Mouse (Mus musculus) MEL (cell line): ENCODE measurements around the gene Zzef1. TPM values are rescaled to one million over a fixed set of nuclear protein-coding genes. Genes with fewer than 3 reads are reported as not detected.

Source experiments
- DNase-seq: peaks from one replicate; pipeline ENCODE4 v3.0.0; 2011; ENCODE audit warnings: low read depth, low spot score
- H3K27ac ChIP-seq: 2 replicates; pipeline ENCODE4 v1.5.1; 2012; ENCODE audit warnings: low read depth, mild to moderate bottlenecking, control low read depth, low read length, moderate library complexity; ENCODE audit not compliant: control insufficient read depth
- H3K27me3 ChIP-seq, 2 experiments: fragments of 150-350 bp in 1 of 2; sonication (generic) in 1 of 2; 2 replicates each; pipeline ENCODE4 v1.6.1; 2012; ENCODE audit warnings: low read length in 2 of 2, mild to moderate bottlenecking in 2 of 2, improper control_type of control experiment in 1 of 2, moderate library complexity in 1 of 2; ENCODE audit not compliant: insufficient read depth in 2 of 2, control insufficient read depth in 1 of 2
- H3K36me3 ChIP-seq, 2 experiments: 2 replicates each; pipeline ENCODE4 v1.6.1; 2012 to 2014; ENCODE audit warnings: low read length in 2 of 2, improper control_type of control experiment in 1 of 2, inconsistent platforms in 1 of 2, mild to moderate bottlenecking in 1 of 2; ENCODE audit not compliant: insufficient read depth in 2 of 2, control insufficient read depth in 1 of 2
- H3K4me1 ChIP-seq, 2 experiments: fragments of 150-350 bp in 1 of 2; sonication (generic) in 1 of 2; 2 replicates each; pipeline ENCODE4 v1.6.1; 2012; ENCODE audit warnings: low read length in 2 of 2, improper control_type of control experiment in 1 of 2, mild to moderate bottlenecking in 1 of 2; ENCODE audit not compliant: insufficient read depth in 2 of 2, control insufficient read depth in 1 of 2
- H3K4me3 ChIP-seq, 2 experiments: fragments of 150-350 bp in 1 of 2; sonication (generic) in 1 of 2; 2 replicates each; pipeline ENCODE4 v1.5.1; 2012; ENCODE audit warnings: low read depth in 2 of 2, low read length in 2 of 2, mild to moderate bottlenecking in 2 of 2, moderate library complexity in 2 of 2, control low read depth in 1 of 2, improper control_type of control experiment in 1 of 2; ENCODE audit not compliant: control insufficient read depth in 1 of 2, insufficient read depth in 1 of 2
- H3K79me2 ChIP-seq: 2 replicates; pipeline ENCODE4 v1.6.1; 2012; ENCODE audit warnings: mild to moderate bottlenecking, low read length, moderate library complexity; ENCODE audit not compliant: control insufficient read depth, poor library complexity, insufficient read depth
- H3K9ac ChIP-seq: 2 replicates; pipeline ENCODE4 v1.6.1; 2012; ENCODE audit warnings: low read depth, mild to moderate bottlenecking, control low read depth, low read length, moderate library complexity; ENCODE audit not compliant: control insufficient read depth, poor library complexity, severe bottlenecking
- H3K9me3 ChIP-seq: fragments of 150-350 bp; sonication (generic); replicated peaks from 2 replicates; pipeline ENCODE4 v1.6.1; 2012; ENCODE audit warnings: mild to moderate bottlenecking, low read length, improper control_type of control experiment, moderate library complexity; ENCODE audit not compliant: insufficient read depth
- CHD1 ChIP-seq: IDR thresholded peaks from 2 replicates; pipeline ENCODE4 v1.6.1; 2012; ENCODE audit warnings: low read depth, mild to moderate bottlenecking, inconsistent platforms, low read length, improper control_type of control experiment
- CHD2 ChIP-seq: IDR thresholded peaks from 2 replicates; pipeline ENCODE4 v1.6.1; 2011; ENCODE audit warnings: low read length, improper control_type of control experiment
- CTCF ChIP-seq, 3 experiments: IDR thresholded peaks in 2 of 3; conservative IDR thresholded peaks in 1 of 3; 2 replicates each; pipeline ENCODE4 v1.5.1; 2011 to 2012; ENCODE audit warnings: low read length in 3 of 3, low read depth in 2 of 3, mild to moderate bottlenecking in 2 of 3, improper control_type of control experiment in 1 of 3, inconsistent platforms in 1 of 3, mixed read lengths in 1 of 3, moderate library complexity in 1 of 3; ENCODE audit not compliant: control insufficient read depth in 1 of 3, insufficient read depth in 1 of 3, poor library complexity in 1 of 3, severe bottlenecking in 1 of 3
- ELF1 ChIP-seq: IDR thresholded peaks from 2 replicates; pipeline ENCODE4 v1.6.1; 2014; ENCODE audit warnings: low read depth, mild to moderate bottlenecking, inconsistent platforms, low read length, improper control_type of control experiment, moderate library complexity
- EP300 ChIP-seq, 2 experiments: IDR thresholded peaks; 2 replicates each; pipeline ENCODE4 v1.6.1; 2011; ENCODE audit warnings: improper control_type of control experiment in 2 of 2, low read length in 2 of 2, low read depth in 1 of 2, mild to moderate bottlenecking in 1 of 2
- ETS1 ChIP-seq: IDR thresholded peaks from 2 replicates; pipeline ENCODE4 v1.6.1; 2012; ENCODE audit warnings: low read depth, mild to moderate bottlenecking, inconsistent platforms, low read length, improper control_type of control experiment, moderate library complexity
- GABPA ChIP-seq: IDR thresholded peaks from 2 replicates; pipeline ENCODE4 v1.6.1; 2012; ENCODE audit warnings: low read depth, mild to moderate bottlenecking, inconsistent platforms, low read length, improper control_type of control experiment, moderate library complexity
- GATA1 ChIP-seq: IDR thresholded peaks from 2 replicates; pipeline ENCODE4 v1.6.1; 2011; ENCODE audit warnings: low read depth, low read length, improper control_type of control experiment
- HCFC1 ChIP-seq: IDR thresholded peaks from 2 replicates; pipeline ENCODE4 v1.6.1; 2012; ENCODE audit warnings: low read depth, mild to moderate bottlenecking, inconsistent platforms, low read length, improper control_type of control experiment, moderate library complexity
- JUND ChIP-seq: IDR thresholded peaks from 2 replicates; pipeline ENCODE4 v1.6.1; 2011; ENCODE audit warnings: low read depth, mild to moderate bottlenecking, improper control_type of control experiment, low read length
- KAT2A ChIP-seq: conservative IDR thresholded peaks from 2 replicates; pipeline ENCODE4 v1.6.1; 2012; ENCODE audit warnings: low read depth, low read length, improper control_type of control experiment, inconsistent platforms
- MAZ ChIP-seq: IDR thresholded peaks from 2 replicates; pipeline ENCODE4 v1.6.1; 2012; ENCODE audit warnings: low read depth, mild to moderate bottlenecking, inconsistent platforms, low read length, improper control_type of control experiment
- MYC ChIP-seq: IDR thresholded peaks from 2 replicates; pipeline ENCODE4 v1.6.1; 2011; ENCODE audit warnings: low read depth, mild to moderate bottlenecking, low read length, improper control_type of control experiment, moderate library complexity
- POLR2A ChIP-seq, 2 experiments: IDR thresholded peaks; 2 replicates each; pipeline ENCODE4 v1.6.1; 2011 to 2012; ENCODE audit warnings: low read length in 2 of 2, mild to moderate bottlenecking in 2 of 2, control low read depth in 1 of 2, improper control_type of control experiment in 1 of 2, low read depth in 1 of 2, moderate library complexity in 1 of 2; ENCODE audit not compliant: control insufficient read depth in 1 of 2, insufficient read depth in 1 of 2, poor library complexity in 1 of 2
- POLR2AphosphoS2 ChIP-seq: IDR thresholded peaks from 2 replicates; pipeline ENCODE4 v1.6.1; 2011; ENCODE audit warnings: low read length, improper control_type of control experiment
- POLR2AphosphoS5 ChIP-seq: IDR thresholded peaks from 2 replicates; pipeline ENCODE4 v1.6.1; 2012; ENCODE audit warnings: low read depth, borderline replicate concordance, mild to moderate bottlenecking, inconsistent platforms, low read length, moderate library complexity, mixed read lengths
- RCOR1 ChIP-seq: IDR thresholded peaks from 2 replicates; pipeline ENCODE4 v1.6.1; 2012; ENCODE audit warnings: low read depth, mild to moderate bottlenecking, inconsistent platforms, low read length, improper control_type of control experiment
- SIN3A ChIP-seq: IDR thresholded peaks from 2 replicates; pipeline ENCODE4 v1.6.1; 2012; ENCODE audit warnings: low read length, improper control_type of control experiment, inconsistent platforms
- TCF12 ChIP-seq: IDR thresholded peaks from 2 replicates; pipeline ENCODE4 v1.6.1; 2014; ENCODE audit warnings: low read depth, mild to moderate bottlenecking, inconsistent platforms, low read length, improper control_type of control experiment, moderate library complexity
- UBTF ChIP-seq: IDR thresholded peaks from 2 replicates; pipeline ENCODE4 v1.6.1; 2012; ENCODE audit warnings: low read depth, mild to moderate bottlenecking, inconsistent platforms, low read length, improper control_type of control experiment, moderate library complexity, borderline replicate concordance; ENCODE audit not compliant: insufficient read depth
- USF1 ChIP-seq: IDR thresholded peaks from 2 replicates; pipeline ENCODE4 v1.6.1; 2014; ENCODE audit warnings: low read depth, mild to moderate bottlenecking, inconsistent platforms, low read length, improper control_type of control experiment, moderate library complexity
- USF2 ChIP-seq, 2 experiments: IDR thresholded peaks; 2 replicates each; pipeline ENCODE4 v1.6.1; 2011 to 2012; ENCODE audit warnings: improper control_type of control experiment in 2 of 2, low read length in 2 of 2, borderline replicate concordance in 1 of 2, inconsistent platforms in 1 of 2, low read depth in 1 of 2, mild to moderate bottlenecking in 1 of 2; ENCODE audit not compliant: insufficient read depth in 1 of 2
- ZKSCAN1 ChIP-seq: IDR thresholded peaks from 2 replicates; pipeline ENCODE4 v1.6.1; 2012; ENCODE audit warnings: low read depth, mild to moderate bottlenecking, inconsistent platforms, low read length, improper control_type of control experiment, moderate library complexity
- ZMIZ1 ChIP-seq: IDR thresholded peaks from 2 replicates; pipeline ENCODE4 v1.6.1; 2012; ENCODE audit warnings: low read depth, mild to moderate bottlenecking, inconsistent platforms, low read length, improper control_type of control experiment, moderate library complexity
- polyA plus RNA-seq, 2 experiments: library from polyadenylated mRNA; stranded (reverse) in 1 of 2; unstranded in 1 of 2; fragments of >175 nt in 1 of 2; fragments of >200 nt in 1 of 2; gene quantifications; 2 replicates each; pipeline versions ENCODE4 v1.2.1 to v1.2.4; 2012; ENCODE audit warnings: low replicate concordance in 2 of 2, low read depth in 1 of 2; ENCODE audit not compliant: insufficient read length in 2 of 2, insufficient read depth in 1 of 2, missing spikeins in 1 of 2
- total RNA-seq: library from RNA; depleted of rRNA; stranded (reverse); fragments of 300-350 nt; gene quantifications from 2 replicates; pipeline ENCODE4 v1.2.3, GENCODE M21; 2012

Zzef1 gene
- total and polyA plus RNA-seq, 3 experiments, result 13.3 to 17.6 TPM; not detected in 1

GRCm38 (mm10) chr11:72842731-72843130 is 46.7 kb downstream of the Zzef1 start:
- peaks cover 0 to 31% of the 10 kb centered on the region in 2 experiments; a peak in 2 of 4 replicates for H3K36me3 ChIP-seq
- no peak overlapping the region for H3K9ac ChIP-seq
- no peak overlapping the region for H3K27ac ChIP-seq
- no peaks in the 10 kb centered on the region for H3K4me1 ChIP-seq
- no peaks in the 10 kb centered on the region for H3K27me3 ChIP-seq
- no peaks in the 10 kb centered on the region for H3K9me3 ChIP-seq
- no peak for DNase-seq
- no peak for TF ChIP-seq ZKSCAN1
- no peak for TF ChIP-seq SIN3A
- no peak for TF ChIP-seq HCFC1
- TF ChIP-seq MYC, result no peak
- no peak for TF ChIP-seq CHD2
- TF ChIP-seq POLR2AphosphoS2, result no peak
- no peak for TF ChIP-seq POLR2A (IDR thresholded peaks at IDR 0.05; ENCODE audit: control insufficient read depth in 1 of 2, insufficient read depth in 1 of 2, low read depth in 1 of 2, low read length in 2 of 2, poor library complexity in 1 of 2)
- TF ChIP-seq MAZ, result no peak
- TF ChIP-seq CHD1, result no peak
- TF ChIP-seq GATA1, result no peak
- TF ChIP-seq EP300 (IDR thresholded peaks at IDR 0.05; ENCODE audit: low read depth in 1 of 2, low read length in 2 of 2), result no peak
- TF ChIP-seq USF2 (IDR thresholded peaks at IDR 0.05; ENCODE audit: borderline replicate concordance in 1 of 2, insufficient read depth in 1 of 2, low read depth in 1 of 2, low read length in 2 of 2), result no peak
- no peak for TF ChIP-seq JUND
- TF ChIP-seq CTCF (IDR thresholded peaks at IDR 0.05 in 2 of 3, conservative IDR thresholded peaks at IDR 0.05 in 1 of 3; ENCODE audit: control insufficient read depth in 1 of 3, insufficient read depth in 1 of 3, low read depth in 2 of 3, low read length in 3 of 3, poor library complexity in 1 of 3, severe bottlenecking in 1 of 3), result no peak
- no peak for TF ChIP-seq ELF1
- no peak for TF ChIP-seq UBTF
- TF ChIP-seq ETS1, result no peak
- no peak for TF ChIP-seq USF1
- H3K79me2 ChIP-seq, result no peaks in the 10 kb centered on the region
- H3K4me3 ChIP-seq, result no peak overlapping the region

GRCm38 (mm10) chr11:72843576-72843975 is 47.5 kb downstream of the Zzef1 start:
- H3K27ac ChIP-seq, result no peak overlapping the region
- no peaks in the 10 kb centered on the region for H3K4me1 ChIP-seq
- H3K4me3 ChIP-seq, result no peak overlapping the region
- TF ChIP-seq KAT2A, result no peak
- TF ChIP-seq GABPA, result no peak
- TF ChIP-seq RCOR1, result no peak
- no peak for TF ChIP-seq POLR2AphosphoS5
- no peak for TF ChIP-seq CHD1
- TF ChIP-seq CHD2, result no peak
- no peak for TF ChIP-seq TCF12
- TF ChIP-seq ZKSCAN1, result no peak
- no peak for TF ChIP-seq MAZ
- TF ChIP-seq ZMIZ1, result no peak
- TF ChIP-seq, all 39 proteins: peak for 0
- Histone ChIP-seq H3K27me3 (no peaks in the 10 kb centered on the region), H3K9me3 (no peaks in the 10 kb centered on the region), H3K79me2 (no peaks in the 10 kb centered on the region), H3K36me3 (peaks cover 0 to 36% of the 10 kb centered on the region in 2 experiments; a peak in 2 of 4 replicates), H3K9ac (no peak overlapping the region)
- DNase-seq, result no peak
